Mouse (Mus musculus): ENCODE results near the gene Ddx6.
"Not testable (repeated sequence)": the region's sequence is repeated elsewhere in the genome, so short reads cannot be mapped to it uniquely, and the experiment has no call there.

Gene Ddx6

DNA sequence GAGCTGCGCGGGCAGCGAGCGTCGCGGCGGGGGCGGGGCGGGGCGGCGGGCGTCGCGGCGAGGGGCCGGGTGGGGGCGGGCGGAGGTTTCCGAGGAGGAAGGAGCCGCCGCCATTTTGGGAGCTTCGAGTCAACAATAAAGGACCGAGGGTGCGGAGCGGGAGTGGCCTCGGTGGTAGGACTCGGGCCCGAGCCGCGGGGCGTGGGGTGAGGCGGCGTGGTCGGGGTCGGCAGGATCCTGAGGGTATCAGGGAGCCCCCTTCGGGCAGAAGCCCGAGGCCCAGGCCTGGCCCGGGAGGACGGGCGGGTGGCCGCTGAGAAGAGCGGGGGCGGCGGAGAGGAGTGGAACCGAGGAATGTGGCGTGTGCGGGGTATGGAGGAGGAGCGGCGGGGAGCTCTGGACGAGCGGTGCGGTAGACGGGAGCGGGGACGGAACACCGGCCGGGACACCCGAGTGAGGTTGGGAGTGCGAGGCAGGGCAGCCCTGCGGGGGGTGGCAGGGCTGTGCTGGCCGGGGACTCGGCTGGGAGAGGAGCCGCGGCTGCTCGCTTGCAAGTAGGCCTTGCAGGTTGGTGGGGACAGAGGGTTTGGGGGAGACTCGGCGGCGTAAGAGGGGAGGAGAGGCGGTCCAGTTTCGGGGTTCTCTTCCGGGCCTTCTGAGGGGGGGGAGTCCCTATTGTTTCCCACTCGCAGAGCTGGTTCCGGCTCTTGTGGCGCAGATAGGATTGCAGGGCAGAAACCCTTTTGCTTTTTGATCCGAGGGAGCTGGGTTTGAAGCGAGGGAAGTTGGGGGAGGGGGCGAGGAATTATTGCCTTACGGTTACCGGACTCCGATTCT lies at the start of gene Ddx6:
Gene Ddx6 (plus strand): TSS at position 114 of the 837 bp plus-strand sequence.
- DNase-seq, result peak; percentile 79 to 89

- DNase-seq, result no peak
Measured at GRCm38 (mm10) chr9:44561597-44561996, 43.1 kb upstream of the Ddx6 start, which contains the start of gene Cxcr5. TSS of gene Cxcr5 (minus strand) at chr9:44561877.

- no peak for DNase-seq
Measured at GRCm38 (mm10) chr9:44562936-44563335, 41.8 kb upstream of the Ddx6 start.

DNA sequence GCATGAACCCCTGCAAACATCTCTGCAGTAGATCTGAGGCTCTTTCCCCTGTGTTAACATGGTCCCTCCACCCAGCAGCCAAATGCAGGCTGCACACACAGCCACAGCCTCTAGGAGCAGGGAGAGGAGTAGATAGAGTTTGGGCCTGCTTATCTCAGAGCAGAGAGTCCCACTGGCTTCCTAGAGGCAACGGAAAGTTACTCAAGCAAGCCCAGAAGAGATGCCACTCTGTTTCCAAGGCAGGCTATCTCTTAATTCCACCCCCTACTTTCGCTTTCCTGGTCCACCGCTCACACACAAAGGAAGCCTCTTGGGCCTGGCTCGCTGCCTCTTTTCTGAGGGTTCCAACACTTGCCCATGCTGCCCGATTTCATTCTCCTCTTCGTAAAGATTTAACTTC lies 39.3 kb upstream of the Ddx6 start:
- DNase-seq, result no peak

DNA sequence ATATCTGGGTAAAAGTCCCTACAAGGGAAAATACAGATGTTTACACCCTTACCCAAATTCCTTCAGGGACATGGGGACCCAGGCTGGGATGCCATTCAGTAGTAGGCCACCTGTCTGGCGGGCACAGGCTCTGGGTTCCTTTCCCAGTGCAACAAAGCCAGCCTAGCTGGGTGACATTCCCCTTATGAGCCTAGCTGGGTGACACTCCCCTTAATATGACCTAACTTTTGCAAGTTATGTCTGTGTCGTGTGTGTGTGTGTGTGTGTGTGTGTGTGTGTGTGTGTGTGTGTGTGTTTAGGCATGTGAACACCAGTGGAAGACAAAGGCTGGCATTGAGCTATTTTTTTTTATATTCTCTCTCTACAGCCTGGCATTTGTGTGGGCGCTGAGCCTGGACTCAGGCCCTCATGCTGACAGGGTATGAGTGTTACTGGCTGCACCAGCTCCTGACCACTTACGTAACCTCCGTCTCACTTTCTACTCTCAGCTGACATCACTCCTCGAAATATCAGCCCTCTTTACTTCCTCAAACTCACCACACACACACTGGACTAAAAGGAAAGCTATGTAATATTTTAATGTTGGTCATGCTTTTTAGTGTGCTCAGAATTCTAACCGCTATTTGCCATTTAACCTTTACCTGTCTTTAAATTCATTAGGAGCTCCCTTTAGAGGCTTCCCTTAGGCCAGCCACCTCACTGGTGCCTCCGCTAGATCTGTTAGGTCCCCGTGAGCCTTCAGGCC lies 37.2 kb upstream of the Ddx6 start:
- DNase-seq, result peak; percentile 59 to 68

DNA sequence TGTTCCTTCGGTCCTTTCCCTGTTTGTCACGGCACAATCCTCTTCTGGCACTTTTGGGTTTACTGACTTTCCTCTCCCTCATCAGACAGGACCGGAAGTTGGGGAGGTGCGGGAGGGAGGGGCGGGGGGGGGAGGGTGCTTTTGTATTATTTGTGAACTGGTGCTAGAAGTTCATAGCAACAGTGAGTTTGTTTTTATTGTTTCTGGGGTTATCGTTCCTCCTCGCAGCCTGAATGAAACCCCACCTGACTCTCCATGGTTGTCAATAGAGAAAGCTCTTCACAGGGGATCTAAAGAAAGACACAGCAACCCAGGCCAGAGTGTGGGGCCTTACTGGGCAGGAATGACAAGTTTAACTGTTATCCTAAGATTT lies 36.6 kb upstream of the Ddx6 start:
- no peak for DNase-seq

- no peak for DNase-seq
Measured at GRCm38 (mm10) chr9:44570939-44571382, 33.7 kb upstream of the Ddx6 start.

DNA sequence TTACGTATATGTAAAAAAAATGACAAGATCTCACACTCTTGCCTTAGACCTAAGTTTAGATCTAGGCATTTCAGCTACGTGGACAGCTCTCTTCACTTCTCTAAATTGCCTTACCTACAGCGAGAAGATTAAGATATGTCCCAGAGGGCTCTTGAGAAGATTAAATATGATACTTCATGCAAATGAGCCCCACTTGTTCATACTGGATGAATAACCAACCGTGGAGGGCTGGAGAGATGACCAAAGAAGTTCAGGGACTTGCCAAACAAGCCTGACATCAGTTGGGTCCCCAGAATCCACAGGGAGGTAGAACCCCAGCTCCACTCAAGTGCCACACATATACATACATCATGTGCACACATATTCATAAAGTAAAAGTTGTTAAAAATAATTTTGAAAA lies 31.4 kb upstream of the Ddx6 start:
- DNase-seq, result no peak

GRCm38 (mm10) chr9:44575095-44575494 lies 29.6 kb upstream of the Ddx6 start:
- DNase-seq, result no peak

GRCm38 (mm10) chr9:44576046-44576445 lies 28.6 kb upstream of the Ddx6 start:
- DNase-seq, result not testable (repeated sequence)

GRCm38 (mm10) chr9:44579392-44579791 lies 25.3 kb upstream of the Ddx6 start:
- no peak for DNase-seq

DNA sequence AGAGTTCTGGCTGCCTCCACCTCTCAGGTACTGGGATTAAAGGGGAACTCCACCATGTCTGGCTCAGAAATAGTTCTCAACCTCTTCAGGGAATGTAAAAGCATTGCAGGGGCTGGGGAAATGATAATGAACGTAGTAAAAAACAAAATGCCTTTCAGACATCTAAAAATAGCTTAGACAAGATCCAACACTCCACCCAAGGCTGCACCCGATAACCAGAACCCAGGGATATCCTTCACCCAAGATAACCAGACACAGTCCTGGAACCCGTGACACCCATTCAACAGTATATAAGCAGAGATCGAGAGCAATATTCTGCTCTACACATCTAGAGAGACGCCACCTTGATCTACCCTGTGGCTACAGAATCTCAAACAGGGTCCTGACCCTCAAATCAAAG lies 24.6 kb upstream of the Ddx6 start:
- no peak for DNase-seq

GRCm38 (mm10) chr9:44581423-44581822 lies 23.3 kb upstream of the Ddx6 start:
- DNase-seq, result no peak

GRCm38 (mm10) chr9:44582390-44582789 lies 22.3 kb upstream of the Ddx6 start:
- no peak for DNase-seq

DNA sequence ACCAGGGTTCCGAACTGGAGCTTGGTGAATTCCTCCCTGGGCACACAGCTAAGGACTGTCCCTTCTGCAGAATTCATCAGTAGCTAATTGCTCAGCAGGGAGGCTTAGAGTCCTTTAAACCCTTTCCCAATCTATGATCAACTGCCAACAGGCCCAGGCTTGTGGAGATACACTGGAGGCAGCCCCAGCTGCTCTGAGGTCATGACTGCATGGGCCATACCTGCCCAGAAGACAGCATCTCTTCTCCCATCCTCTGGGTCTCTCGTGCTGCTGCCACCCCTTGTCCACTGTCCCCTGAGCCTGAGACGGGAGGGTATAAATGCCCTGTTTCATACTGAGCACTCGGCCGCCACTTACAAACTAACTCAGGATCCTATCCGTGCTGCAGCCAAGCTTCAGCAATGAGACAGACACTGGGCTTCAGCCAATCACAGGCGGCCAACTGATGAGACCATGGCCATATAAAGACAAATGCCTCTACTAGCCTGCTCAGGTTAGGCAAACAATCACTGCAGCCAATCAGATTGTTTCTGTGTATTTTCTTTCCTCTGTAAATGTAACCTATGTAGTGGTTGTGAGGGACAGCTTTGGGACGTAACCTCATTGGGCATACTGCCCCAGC lies 17.9 kb upstream of the Ddx6 start:
- no peak for DNase-seq

- DNase-seq, result no peak
Measured at GRCm38 (mm10) chr9:44587262-44588160, 17.2 kb upstream of the Ddx6 start.

DNA sequence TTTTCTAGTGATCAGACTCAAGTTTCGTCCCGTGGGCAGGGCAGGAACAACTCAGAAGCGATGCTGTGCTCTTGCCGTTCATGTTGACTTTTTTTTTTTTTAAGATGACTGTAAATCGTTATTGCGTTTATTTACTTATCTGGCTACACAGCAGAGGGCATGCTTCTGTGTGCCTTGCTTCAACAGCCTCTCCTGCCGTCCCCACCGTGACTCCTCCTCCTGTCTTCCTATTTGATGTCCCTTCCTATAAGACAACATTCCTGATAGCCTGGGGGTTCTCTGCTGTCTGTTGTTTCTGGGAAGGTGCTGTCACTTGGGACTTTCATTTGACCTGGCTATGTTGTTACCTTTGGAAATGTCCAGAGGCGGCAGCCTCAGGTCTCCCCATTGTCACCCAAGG lies 16.1 kb upstream of the Ddx6 start:
- DNase-seq, result no peak

GRCm38 (mm10) chr9:44589095-44589494 lies 15.6 kb upstream of the Ddx6 start:
- no peak for DNase-seq

DNA sequence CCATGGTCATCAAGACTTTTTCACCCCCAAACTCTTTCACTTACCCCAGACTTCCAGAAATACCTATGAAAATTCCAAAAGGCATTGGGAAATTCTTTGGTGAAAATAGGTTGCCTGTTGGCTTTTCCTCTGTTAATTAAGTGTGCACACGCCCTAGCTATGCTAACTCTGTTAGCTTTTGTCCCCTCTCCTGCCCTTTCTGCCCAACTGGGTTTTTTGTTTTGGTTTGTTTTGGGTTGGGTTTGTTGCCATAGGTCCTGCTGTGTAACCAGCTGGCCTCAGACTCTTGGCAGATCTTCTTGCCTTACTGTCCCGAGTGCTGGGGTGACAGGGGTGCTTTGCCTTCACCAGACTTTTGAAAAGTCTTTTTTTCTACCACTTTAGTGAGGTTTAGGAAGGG lies 13.7 kb upstream of the Ddx6 start:
- DNase-seq, result peak; percentile 84 to 86

GRCm38 (mm10) chr9:44591595-44592188 lies 13.0 kb upstream of the Ddx6 start:
- DNase-seq, result no peak

GRCm38 (mm10) chr9:44593221-44593620 lies 11.5 kb upstream of the Ddx6 start:
- DNase-seq, result no peak

DNA sequence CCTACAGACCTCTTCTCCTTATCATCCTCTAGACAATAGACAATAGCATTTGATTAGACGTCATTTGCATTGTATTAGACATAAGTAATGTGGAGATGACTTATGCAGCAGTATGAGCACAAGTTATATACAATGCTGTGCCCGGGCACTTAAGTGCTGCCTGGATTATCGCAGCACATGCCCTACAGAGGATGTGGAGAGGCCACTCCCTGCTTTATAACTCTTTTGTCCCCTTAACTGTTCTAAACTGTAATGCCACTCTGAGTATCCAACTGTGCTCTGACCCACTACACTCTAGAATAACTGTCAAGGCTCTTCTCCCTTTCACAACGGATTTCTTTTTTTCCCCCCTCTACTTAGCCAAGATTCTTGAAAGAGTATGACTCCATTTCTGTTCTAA lies 10.8 kb upstream of the Ddx6 start:
- no peak for DNase-seq

Data from cerebellum, postnatal 25 days (tissue).